Mouse (Mus musculus): ENCODE data around the gene Lcp2. TPM values are rescaled to one million over a fixed set of nuclear protein-coding genes. Genes with fewer than 3 reads are reported as not detected.
"Not testable (repeated sequence)": the region's sequence is repeated elsewhere in the genome, so short reads cannot be mapped to it uniquely, and the experiment has no call there.

Lcp2 gene
- polyA plus RNA-seq, 1 experiment from 2014 or later, result 128 TPM

- Histone ChIP-seq H3K36me3 (ENCODE audit: inconsistent target) (peaks cover 95% of the 10 kb centered on the region), H3K27ac (no peak overlapping the region), H3K79me2 (ENCODE audit: inconsistent target) (no peaks in the 10 kb centered on the region), H3K4me3 (ENCODE audit: inconsistent target) (no peak overlapping the region)
- WGBS (ENCODE audit: missing documents), result 96% methylated on average over 8 of the region's 8 CpGs
Observed at GRCm38 (mm10) chr11:34086164-34086751, 39.5 kb downstream of the Lcp2 start.

GRCm38 (mm10) chr11:34087064-34087463, 40.3 kb downstream of the Lcp2 start:
- Histone ChIP-seq H3K36me3 (ENCODE audit: inconsistent target) (peaks cover 95% of the 10 kb centered on the region), H3K4me3 (ENCODE audit: inconsistent target) (no peak overlapping the region), H3K79me2 (ENCODE audit: inconsistent target) (no peaks in the 10 kb centered on the region), H3K27ac (no peak overlapping the region)
- 88% methylated on average over 3 of the region's 3 CpGs for WGBS (ENCODE audit: missing documents)

GRCm38 (mm10) chr11:34098422-34098821, 51.7 kb downstream of the Lcp2 start, which contains the start of gene 4930469K13Rik:
4930469K13Rik (minus strand) TSS chr11:34098554.
- H3K79me2 ChIP-seq (ENCODE audit: inconsistent target), result no peaks in the 10 kb centered on the region
- no peak within 1 kb of the TSS for H3K4me3 ChIP-seq (ENCODE audit: inconsistent target)
- whole genome bisulfite sequencing (ENCODE audit: missing documents), result 90% methylated on average over 10 of the region's 10 CpGs
- no peak within 1 kb of the TSS for H3K27ac ChIP-seq
- H3K36me3 ChIP-seq (ENCODE audit: inconsistent target), result 0 out of 2 replicates have a peak, but pooled peaks cover under 1% of the 10 kb centered on the region

GRCm38 (mm10) chr11:34101827-34102226, 55.1 kb downstream of the Lcp2 start:
- H3K79me2 ChIP-seq (ENCODE audit: inconsistent target), result no peaks in the 10 kb centered on the region
- 90% methylated on average over 4 of the region's 4 CpGs for WGBS (ENCODE audit: missing documents)
- no peak overlapping the region for H3K27ac ChIP-seq
- H3K4me3 ChIP-seq (ENCODE audit: inconsistent target), result no peak overlapping the region
- no peaks in the 10 kb centered on the region for H3K36me3 ChIP-seq (ENCODE audit: inconsistent target)

GRCm38 (mm10) chr11:34104919-34105318, 58.2 kb downstream of the Lcp2 start:
- no peaks in the 10 kb centered on the region for H3K36me3 ChIP-seq (ENCODE audit: inconsistent target)
- H3K27ac ChIP-seq, result no peak overlapping the region
- 92% methylated on average over 1 of the region's 1 CpGs for WGBS (ENCODE audit: missing documents)
- H3K79me2 ChIP-seq (ENCODE audit: inconsistent target), result no peaks in the 10 kb centered on the region
- H3K4me3 ChIP-seq (ENCODE audit: inconsistent target), result no peak overlapping the region

- Histone ChIP-seq H3K79me2 (ENCODE audit: inconsistent target) (no peaks in the 10 kb centered on the region), H3K27ac (no peak overlapping the region), H3K4me3 (ENCODE audit: inconsistent target) (no peak overlapping the region), H3K36me3 (ENCODE audit: inconsistent target) (no peaks in the 10 kb centered on the region)
- 100% methylated on average over 1 of the region's 1 CpGs for WGBS (ENCODE audit: missing documents)
Observed at GRCm38 (mm10) chr11:34109260-34109659, 62.5 kb downstream of the Lcp2 start.

GRCm38 (mm10) chr11:34111940-34112339, 65.2 kb downstream of the Lcp2 start:
- Histone ChIP-seq H3K79me2 (ENCODE audit: inconsistent target) (no peaks in the 10 kb centered on the region), H3K36me3 (ENCODE audit: inconsistent target) (no peaks in the 10 kb centered on the region), H3K27ac (no peak overlapping the region), H3K4me3 (ENCODE audit: inconsistent target) (no peak overlapping the region)
- 67% methylated on average over 7 of the region's 7 CpGs for WGBS (ENCODE audit: missing documents)

GRCm38 (mm10) chr11:34112781-34113380, 66.2 kb downstream of the Lcp2 start:
- H3K36me3 ChIP-seq (ENCODE audit: inconsistent target), result no peaks in the 10 kb centered on the region

GRCm38 (mm10) chr11:34113760-34114159, 67.0 kb downstream of the Lcp2 start:
- WGBS (ENCODE audit: missing documents), result 83% methylated on average over 2 of the region's 2 CpGs
- H3K4me3 ChIP-seq (ENCODE audit: inconsistent target), result no peak overlapping the region
- H3K79me2 ChIP-seq (ENCODE audit: inconsistent target), result no peaks in the 10 kb centered on the region
- no peaks in the 10 kb centered on the region for H3K36me3 ChIP-seq (ENCODE audit: inconsistent target)
- H3K27ac ChIP-seq, result no peak overlapping the region

More at GRCm38 (mm10) chr11:34112781-34113380, 66.2 kb downstream of the Lcp2 start:
- Histone ChIP-seq H3K27ac (no peak overlapping the region), H3K79me2 (ENCODE audit: inconsistent target) (no peaks in the 10 kb centered on the region), H3K4me3 (ENCODE audit: inconsistent target) (no peak overlapping the region)
- WGBS (ENCODE audit: missing documents), result 87% methylated on average over 4 of the region's 4 CpGs

GRCm38 (mm10) chr11:34116572-34117135, 69.9 kb downstream of the Lcp2 start:
- Histone ChIP-seq H3K79me2 (ENCODE audit: inconsistent target) (no peaks in the 10 kb centered on the region), H3K4me3 (ENCODE audit: inconsistent target) (no peak overlapping the region), H3K27ac (no peak overlapping the region), H3K36me3 (ENCODE audit: inconsistent target) (no peaks in the 10 kb centered on the region)
- 10% methylated on average over 2 of the region's 2 CpGs for WGBS (ENCODE audit: missing documents)

- no peaks in the 10 kb centered on the region for H3K36me3 ChIP-seq (ENCODE audit: inconsistent target)
- H3K79me2 ChIP-seq (ENCODE audit: inconsistent target), result no peaks in the 10 kb centered on the region
- H3K4me3 ChIP-seq (ENCODE audit: inconsistent target), result no peak overlapping the region
- H3K27ac ChIP-seq, result no peak overlapping the region
- WGBS (ENCODE audit: missing documents), result 76% methylated on average over 2 of the region's 3 CpGs
Observed at GRCm38 (mm10) chr11:34117581-34117980, 70.9 kb downstream of the Lcp2 start.

GRCm38 (mm10) chr11:34118319-34118718, 71.6 kb downstream of the Lcp2 start:
- H3K27ac ChIP-seq, result no peak overlapping the region
- no peaks in the 10 kb centered on the region for H3K36me3 ChIP-seq (ENCODE audit: inconsistent target)
- H3K79me2 ChIP-seq (ENCODE audit: inconsistent target), result no peaks in the 10 kb centered on the region
- no peak overlapping the region for H3K4me3 ChIP-seq (ENCODE audit: inconsistent target)
- WGBS (ENCODE audit: missing documents), result 56% methylated on average over 3 of the region's 3 CpGs

GRCm38 (mm10) chr11:34123147-34123546, 76.4 kb downstream of the Lcp2 start:
- no peak overlapping the region for H3K27ac ChIP-seq
- 0% methylated on average over 2 of the region's 2 CpGs for WGBS (ENCODE audit: missing documents)
- H3K4me3 ChIP-seq (ENCODE audit: inconsistent target), result no peak overlapping the region
- no peaks in the 10 kb centered on the region for H3K79me2 ChIP-seq (ENCODE audit: inconsistent target)
- H3K36me3 ChIP-seq (ENCODE audit: inconsistent target), result no peaks in the 10 kb centered on the region

- WGBS (ENCODE audit: missing documents), result 94% methylated on average over 7 of the region's 7 CpGs
- Histone ChIP-seq H3K27ac (no peak overlapping the region), H3K79me2 (ENCODE audit: inconsistent target) (no peaks in the 10 kb centered on the region)
Observed at GRCm38 (mm10) chr11:34124852-34125251, 78.1 kb downstream of the Lcp2 start.

GRCm38 (mm10) chr11:34125727-34126126, 79.0 kb downstream of the Lcp2 start:
- not testable (repeated sequence) for H3K36me3 ChIP-seq (ENCODE audit: inconsistent target); H3K4me3 ChIP-seq (ENCODE audit: inconsistent target); H3K79me2 ChIP-seq (ENCODE audit: inconsistent target); H3K27ac ChIP-seq
- 89% methylated on average over 2 of the region's 3 CpGs for WGBS (ENCODE audit: missing documents)

More at GRCm38 (mm10) chr11:34124852-34125251, 78.1 kb downstream of the Lcp2 start:
- Histone ChIP-seq H3K4me3 (ENCODE audit: inconsistent target) (no peak overlapping the region), H3K36me3 (ENCODE audit: inconsistent target) (no peaks in the 10 kb centered on the region)

All from macrophage (primary cell).